Mouse (Mus musculus) limb, embryonic 11.5 days (tissue): Measurements from ENCODE around the gene Zfp275. TPM values are rescaled to one million over a fixed set of nuclear protein-coding genes. Genes with fewer than 3 reads are reported as not detected.
"Not testable (repeated sequence)": the region's sequence is repeated elsewhere in the genome, so short reads cannot be mapped to it uniquely, and the experiment has no call there.

Source experiments
- ATAC-seq: fragments of 200-750 bp; cut with Nextera tagmentation; 2 replicates; pipeline ENCODE4 v1.8.0; 2017; ENCODE audit warnings: low read depth; ENCODE audit not compliant: insufficient number of reproducible peaks, low FRiP score, low TSS enrichment
- DNase-seq: peaks from one replicate; pipeline ENCODE4 v3.0.0-alpha.2; 2015; ENCODE audit warnings: low spot score
- H3K27ac ChIP-seq: fragments of 300-500 bp; sonication (generic); replicated peaks from 2 replicates; pipeline ENCODE4 v1.5.1; 2014; ENCODE audit warnings: low read depth, mild to moderate bottlenecking, low read length
- H3K27me3 ChIP-seq: fragments of 300-500 bp; sonication (generic); 2 replicates; pipeline ENCODE4 v1.6.1; 2014; ENCODE audit warnings: mild to moderate bottlenecking, low read length, mixed read lengths; ENCODE audit not compliant: control insufficient read depth, insufficient read depth
- H3K36me3 ChIP-seq: fragments of 300-500 bp; sonication (generic); 2 replicates; pipeline ENCODE4 v1.6.1; 2014; ENCODE audit warnings: mild to moderate bottlenecking, low read length, moderate library complexity, mixed read lengths; ENCODE audit not compliant: control insufficient read depth, insufficient read depth
- H3K4me1 ChIP-seq: fragments of 300-500 bp; sonication (generic); 2 replicates; pipeline ENCODE4 v1.6.1; 2014; ENCODE audit warnings: low read length, mixed read lengths; ENCODE audit not compliant: control insufficient read depth, insufficient read depth
- H3K4me2 ChIP-seq: fragments of 300-500 bp; sonication (generic); 2 replicates; pipeline ENCODE4 v1.6.1; 2014; ENCODE audit warnings: low read depth, mild to moderate bottlenecking, moderate library complexity; ENCODE audit not compliant: severe bottlenecking
- H3K4me3 ChIP-seq: fragments of 300-500 bp; sonication (generic); 2 replicates; pipeline ENCODE4 v1.5.1; 2014; ENCODE audit warnings: low read depth, low read length
- H3K9ac ChIP-seq: fragments of 300-500 bp; sonication (generic); 2 replicates; pipeline ENCODE4 v1.6.1; 2014; ENCODE audit warnings: mild to moderate bottlenecking, low read length
- H3K9me3 ChIP-seq: fragments of 300-500 bp; sonication (generic); 2 replicates; pipeline ENCODE4 v1.6.1; 2016; ENCODE audit warnings: low read length; ENCODE audit not compliant: control insufficient read depth
- WGBS: fragments of 180-500 bp; shearing (Covaris S2); extraction: QIAGEN DNeasy Blood & Tissue Kit; methylation state at CpG from one replicate; pipeline ENCODE4 v1.1.7; 2014; 5-methylcytosine and 5-hydroxymethylcytosine counted together
- polyA plus RNA-seq: library from polyadenylated mRNA; unstranded; fragments of >200 nt; fragmentation: Nextera tagmentation; extraction: Ambion mirVana; gene quantifications from 2 replicates; pipeline ENCODE4 v1.2.1, GENCODE M21; 2014

Zfp275 gene
- 21.6 and 24.9 TPM in 2 replicates for polyA plus RNA-seq

DNA sequence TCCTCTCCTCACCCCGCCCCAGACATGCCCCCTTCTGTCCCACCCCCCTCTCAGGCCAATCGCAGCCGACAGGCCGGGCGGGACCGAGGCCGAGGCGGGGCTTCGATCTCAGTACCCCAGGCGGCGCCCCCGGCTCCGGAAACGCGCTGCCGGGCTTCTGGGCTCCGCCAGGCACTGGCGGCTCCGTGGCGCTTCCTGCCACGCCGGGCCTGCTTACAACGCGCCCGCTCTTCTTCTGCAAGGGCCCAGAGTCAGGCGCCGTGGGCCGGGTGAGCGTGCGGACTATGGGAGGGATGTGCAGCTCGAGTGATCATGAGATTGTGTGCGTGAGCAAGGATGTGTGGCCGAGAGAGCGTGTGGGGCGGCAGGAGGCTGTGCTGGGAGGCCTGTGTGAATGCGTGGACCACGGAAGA, at the start of gene Zfp275:
Gene Zfp275, plus strand, starts transcription at position 139 of the 413 bp plus-strand sequence.
- H3K27ac ChIP-seq, result no peak within 1 kb of the TSS; the same call in 1 of the 2 replicates
- no peaks in the 10 kb centered on the region for H3K36me3 ChIP-seq
- H3K9me3 ChIP-seq, result no peaks in the 10 kb centered on the region
- H3K27me3 ChIP-seq, result 0 out of 2 replicates have a peak, but pooled peaks cover 2% of the 10 kb centered on the region
- peak within 1 kb of the TSS; percentile 61 for H3K4me3 ChIP-seq
- H3K4me1 ChIP-seq, result no peaks in the 10 kb centered on the region
- ATAC-seq (peak; percentile 88), DNase-seq (peak; percentile 83)
- peak within 1 kb of the TSS; percentile 48 for H3K4me2 ChIP-seq
- peak within 1 kb of the TSS; percentile 74 for H3K9ac ChIP-seq
- 23% methylated on average over 36 of the region's 37 CpGs for WGBS

- H3K36me3 ChIP-seq, ATAC-seq, DNase-seq, H3K27me3 ChIP-seq, H3K9me3 ChIP-seq, H3K4me3 ChIP-seq, H3K4me2 ChIP-seq, H3K4me1 ChIP-seq, H3K9ac ChIP-seq, H3K27ac ChIP-seq: not testable (repeated sequence)
- 93% methylated on average over 11 of the region's 17 CpGs for whole genome bisulfite sequencing
These were observed 49.5 kb upstream of the Zfp275 start, which contains the start of the genes Xlr5a and Xlr5c for GRCm38 (mm10) chrX:73292876-73293275. TSS of gene Xlr5a (minus strand) at chrX:73292976. TSS of gene Xlr5c (minus strand) at chrX:73292976.

- H3K4me3 ChIP-seq, DNase-seq, H3K4me1 ChIP-seq, H3K4me2 ChIP-seq, H3K9me3 ChIP-seq, H3K36me3 ChIP-seq, H3K9ac ChIP-seq, H3K27me3 ChIP-seq, H3K27ac ChIP-seq, ATAC-seq: not testable (repeated sequence)
- WGBS, result 73% methylated on average over 7 of the region's 10 CpGs
These were observed 46.7 kb upstream of the Zfp275 start for GRCm38 (mm10) chrX:73295745-73296144.

GRCm38 (mm10) chrX:73312522-73312921, 29.9 kb upstream of the Zfp275 start:
- Histone ChIP-seq H3K9me3 (no peaks in the 10 kb centered on the region), H3K9ac (no peak overlapping the region), H3K4me3 (no peak overlapping the region), H3K4me2 (no peak overlapping the region), H3K4me1 (no peaks in the 10 kb centered on the region), H3K27me3 (no peaks in the 10 kb centered on the region), H3K36me3 (no peaks in the 10 kb centered on the region), H3K27ac (no peak overlapping the region)
- DNase-seq (peak; percentile 21), ATAC-seq (no peak)
- WGBS, result 52% methylated on average over 3 of the region's 3 CpGs

DNA sequence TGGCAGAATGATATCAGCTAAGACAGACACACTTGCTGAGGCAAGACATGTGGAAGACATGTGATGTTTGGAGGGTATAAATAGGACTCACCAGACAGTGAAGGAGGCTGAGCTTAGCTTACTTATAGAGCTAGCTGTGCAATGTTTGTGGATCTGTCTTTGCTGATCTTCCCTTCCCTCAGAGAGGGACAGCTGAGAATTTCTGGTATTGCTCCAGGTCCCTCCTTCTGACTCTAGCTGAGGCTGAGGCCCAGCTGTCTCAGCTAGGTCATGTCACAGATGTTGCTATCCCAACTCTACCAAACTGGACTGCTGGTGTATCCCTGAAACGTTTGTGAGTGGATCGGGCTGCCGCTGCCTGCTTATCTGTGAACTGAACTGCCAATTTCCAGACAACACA, 21.4 kb upstream of the Zfp275 start:
- Histone ChIP-seq H3K27me3 (no peaks in the 10 kb centered on the region), H3K4me1 (no peaks in the 10 kb centered on the region), H3K4me2 (no peak overlapping the region), H3K9me3 (no peaks in the 10 kb centered on the region), H3K4me3 (no peak overlapping the region), H3K36me3 (no peaks in the 10 kb centered on the region), H3K27ac (no peak overlapping the region), H3K9ac (no peak overlapping the region)
- ATAC-seq (no peak), DNase-seq (no peak)
- 75% methylated on average over 3 of the region's 3 CpGs for WGBS

GRCm38 (mm10) chrX:73327215-73327614, 15.2 kb upstream of the Zfp275 start:
- Histone ChIP-seq H3K4me3 (no peak overlapping the region), H3K9ac (no peak overlapping the region), H3K27me3 (no peaks in the 10 kb centered on the region), H3K9me3 (no peaks in the 10 kb centered on the region), H3K4me2 (no peak overlapping the region), H3K27ac (no peak overlapping the region), H3K36me3 (no peaks in the 10 kb centered on the region), H3K4me1 (no peaks in the 10 kb centered on the region)
- 78% methylated on average over 2 of the region's 2 CpGs for WGBS
- ATAC-seq, result no peak
- no peak for DNase-seq

DNA sequence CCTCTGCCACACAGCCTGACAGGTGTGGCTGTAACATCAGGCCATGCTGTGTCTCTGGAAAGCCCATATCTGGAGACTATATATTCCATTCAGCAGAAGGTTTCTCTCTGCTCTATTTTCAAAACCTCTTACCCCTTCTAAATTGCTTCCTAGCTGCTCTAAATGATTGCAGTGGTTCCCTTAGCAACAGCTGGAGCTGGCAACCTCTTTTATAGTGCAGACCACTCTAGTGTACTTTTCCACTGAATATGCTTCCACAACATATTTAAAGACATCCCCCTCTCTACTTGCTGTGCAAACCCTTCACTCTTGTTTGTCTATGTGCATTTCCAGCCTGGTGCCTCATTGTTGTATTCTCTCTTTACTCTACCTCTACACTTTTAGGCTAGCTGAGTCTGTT, 8.9 kb upstream of the Zfp275 start:
- Histone ChIP-seq H3K27me3 (no peaks in the 10 kb centered on the region), H3K36me3 (no peaks in the 10 kb centered on the region), H3K9ac (no peak overlapping the region), H3K4me1 (no peaks in the 10 kb centered on the region), H3K9me3 (no peaks in the 10 kb centered on the region), H3K4me3 (no peak overlapping the region), H3K4me2 (no peak overlapping the region), H3K27ac (no peak overlapping the region)
- ATAC-seq (no peak), DNase-seq (no peak)

GRCm38 (mm10) chrX:73336740-73337139, 5.7 kb upstream of the Zfp275 start, which contains the start of gene Gm45015:
TSS of gene Gm45015 (minus strand) at chrX:73336840.
- DNase-seq (no peak), ATAC-seq (no peak)
- Histone ChIP-seq H3K36me3 (no peaks in the 10 kb centered on the region), H3K9me3 (no peaks in the 10 kb centered on the region), H3K27me3 (no peaks in the 10 kb centered on the region), H3K4me2 (no peak within 1 kb of the TSS), H3K9ac (no peak within 1 kb of the TSS), H3K4me3 (no peak within 1 kb of the TSS), H3K27ac (no peak within 1 kb of the TSS), H3K4me1 (no peaks in the 10 kb centered on the region)
- 86% methylated on average over 4 of the region's 4 CpGs for WGBS

DNA sequence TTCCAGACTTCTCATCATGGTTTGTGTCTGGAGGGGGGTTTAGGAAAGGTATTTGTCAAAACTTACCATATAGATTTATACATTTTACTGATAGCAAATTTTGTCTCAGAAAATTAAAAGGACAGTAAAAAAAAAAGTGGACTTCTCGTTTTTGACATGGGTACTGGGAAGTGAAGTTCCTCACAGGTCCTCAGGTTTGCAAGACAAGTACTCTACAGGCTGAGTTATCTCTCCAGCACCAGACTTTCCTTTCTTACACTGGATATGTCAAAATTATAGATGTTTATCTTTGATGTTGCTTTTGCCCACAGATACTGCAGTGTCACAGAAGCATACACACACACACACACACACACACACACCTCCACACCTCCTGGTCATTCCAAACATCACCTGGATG, 948 bp upstream of the Zfp275 start:
- H3K9ac ChIP-seq, result no peak overlapping the region
- no peak overlapping the region for H3K4me2 ChIP-seq
- no peaks in the 10 kb centered on the region for H3K4me1 ChIP-seq
- ATAC-seq, result no peak
- H3K27ac ChIP-seq, result no peak overlapping the region
- H3K4me3 ChIP-seq, result no peak overlapping the region
- H3K27me3 ChIP-seq, result 0 out of 2 replicates have a peak, but pooled peaks cover 2% of the 10 kb centered on the region
- WGBS, result 79% methylated on average over 1 of the region's 1 CpGs
- H3K9me3 ChIP-seq, result no peaks in the 10 kb centered on the region
- no peaks in the 10 kb centered on the region for H3K36me3 ChIP-seq
- no peak for DNase-seq
